8 mouse cellular contexts compared by ENCODE assay signal in genomic region chr4:43925779-43926178, GRCm38 (mm10). TPM values are rescaled to one million over a fixed set of nuclear protein-coding genes. Genes with fewer than 3 reads are reported as not detected.
A peak's percentile ranks its signal among the peaks of the same experiment; 100 is the strongest.
DNase-seq lines count a peak whose midpoint lies in the region; ATAC-seq and TF ChIP-seq lines count a peak whose summit lies in the region.

No protein-coding gene starts in this region.

- TF ChIP-seq POLR2A in cerebellum, adult 2 months (IDR thresholded peaks at IDR 0.05; ENCODE audit: borderline replicate concordance, insufficient read depth, low read length): no peak

- ATAC-seq in hematopoietic stem cell, adult 5-6 weeks (replicated peaks in 1 of 2; ENCODE audit: insufficient read depth in 1 of 2, low FRiP score in 2 of 2, low TSS enrichment in 1 of 2, low read depth in 1 of 2, poor library complexity in 2 of 2, severe bottlenecking in 2 of 2): peak; percentile 74 to 87
- ATAC-seq in lung, postnatal 0 days: peak; percentile 96

- H3K27me3 ChIP-seq in cerebellum, adult 2 months (ENCODE audit: control insufficient read depth, insufficient read depth, low read length): no peaks in the 10 kb centered on the region
- H3K27me3 ChIP-seq in lung, postnatal 0 days (replicated peaks; ENCODE audit: insufficient read depth, low read length): no peaks in the 10 kb centered on the region

- peak; percentile 80 for TF ChIP-seq CTCF in cerebellum, adult 2 months (IDR thresholded peaks at IDR 0.05; ENCODE audit: borderline replicate concordance, insufficient read depth, low read depth, low read length)
- TF ChIP-seq CTCF in lung, postnatal 0 days (IDR thresholded peaks at IDR 0.05): peak; percentile 96

- no peak overlapping the region for H3K4me2 ChIP-seq in lung, postnatal 0 days (replicated peaks; ENCODE audit: low read depth, low read length)

- H3K4me1 ChIP-seq in cerebellum, adult 2 months (ENCODE audit: control insufficient read depth, insufficient read depth, low read length): no peaks in the 10 kb centered on the region
- H3K4me1 ChIP-seq in lung, postnatal 0 days (ENCODE audit: insufficient read depth, low read depth, low read length): no peaks in the 10 kb centered on the region

- no peak for TF ChIP-seq EP300 in lung, postnatal 0 days (IDR thresholded peaks at IDR 0.05)

- peak; percentile 95 for DNase-seq in NIH3T3 (ENCODE audit: low read depth)
- DNase-seq in cerebellum, adult 2 months: peak; percentile 66 to 77
- peak; percentile 85 for DNase-seq in forelimb bud, embryonic 11.5 days (ENCODE audit: low read depth, low spot score)
- peak; percentile 74 for DNase-seq in layer of hippocampus, adult 9-11 months
- DNase-seq in lung, postnatal 0 days (ENCODE audit: low spot score): peak; percentile 95
- DNase-seq in right cerebral cortex, adult 18-20 months: peak; percentile 73
- DNase-seq in urinary bladder, adult 18-20 months (ENCODE audit: low spot score in 2 of 2): peak; percentile 71 to 72

- no peak overlapping the region for H3K27ac ChIP-seq in cerebellum, adult 2 months (ENCODE audit: insufficient read depth, low read length)
- no peak overlapping the region for H3K27ac ChIP-seq in lung, postnatal 0 days (ENCODE audit: low read length)

- H3K36me3 ChIP-seq in lung, postnatal 0 days (ENCODE audit: insufficient read depth, low read length): 0 out of 2 replicates have a peak, but pooled peaks cover 9% of the 10 kb centered on the region

- H3K4me3 ChIP-seq in cerebellum, adult 2 months (replicated peaks; ENCODE audit: insufficient read depth, low read depth, low read length): no peak overlapping the region
- H3K4me3 ChIP-seq in lung, postnatal 0 days (ENCODE audit: low read depth, low read length): no peak overlapping the region

- no peak overlapping the region for H3K9ac ChIP-seq in lung, postnatal 0 days (replicated peaks; ENCODE audit: low read depth)

- H3K9me3 ChIP-seq in lung, postnatal 0 days (ENCODE audit: low read length): no peaks in the 10 kb centered on the region

- 16% methylated on average over 3 of the region's 3 CpGs for WGBS in cerebellum, adult 2 months
- WGBS in lung, postnatal 0 days: 9% methylated on average over 3 of the region's 3 CpGs

RNA-seq across cellular contexts. Expression of gene Glipr2, which starts 31.4 kb away (rescaled TPM):
- polyA plus RNA-seq in cerebellum, adult 2 months (2012; rRNA removed): 6.8 and 7.4 TPM in 2 replicates
- 40.2 and 62.5 TPM in 2 replicates for total RNA-seq in hematopoietic stem cell, adult 5-6 weeks (2017)
- polyA plus RNA-seq in lung, postnatal 0 days (2015; fragmentation: Nextera tagmentation; extraction: Ambion mirVana): 37.9 and 41.4 TPM in 2 replicates

RNA-seq across cellular contexts. Expression of gene Reck, which starts 50.4 kb away (rescaled TPM):
- polyA plus RNA-seq in cerebellum, adult 2 months (2012; rRNA removed): 8.3 and 9.8 TPM in 2 replicates
- total RNA-seq in hematopoietic stem cell, adult 5-6 weeks (2017): 2.5 and 2.8 TPM in 2 replicates
- 13.6 TPM in 2 replicates for polyA plus RNA-seq in lung, postnatal 0 days (2015; fragmentation: Nextera tagmentation; extraction: Ambion mirVana)

RNA-seq across cellular contexts. Expression of gene Ccin, which starts 57.5 kb away (rescaled TPM):
- not detected in 2 replicates for polyA plus RNA-seq in cerebellum, adult 2 months (2012; rRNA removed)
- total RNA-seq in hematopoietic stem cell, adult 5-6 weeks (2017): 0.44 TPM in 1 of 2 replicates, not detected in the other
- not detected in 2 replicates for polyA plus RNA-seq in lung, postnatal 0 days (2015; fragmentation: Nextera tagmentation; extraction: Ambion mirVana)
